Mouse (Mus musculus): Measurements from ENCODE around the gene Prr14.
"Not testable (repeated sequence)": the region's sequence is repeated elsewhere in the genome, so short reads cannot be mapped to it uniquely, and the experiment has no call there.

Prr14 gene

DNA sequence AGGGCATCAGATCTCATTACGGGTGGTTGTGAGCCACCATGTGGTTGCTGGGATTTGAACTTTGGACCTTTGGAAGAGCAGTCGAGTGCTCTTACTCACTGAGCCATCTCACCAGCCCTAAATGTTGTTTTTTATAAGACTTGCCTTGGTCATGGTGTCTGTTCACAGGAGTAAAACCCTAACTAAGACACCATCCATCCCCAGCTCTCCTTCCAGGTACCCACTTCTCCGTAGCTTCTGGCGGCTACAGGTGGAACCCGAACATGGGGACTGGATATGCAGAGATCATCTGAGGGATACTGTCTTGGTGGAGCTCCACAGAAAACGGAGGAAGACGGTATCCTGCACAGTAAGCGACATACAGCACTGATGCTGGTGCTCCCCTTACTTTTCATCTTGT, at the start of gene Prr14:
TSS of gene Prr14 (plus strand) at position 301 of the 400 bp plus-strand sequence.
- DNase-seq (ENCODE audit: low read depth): not testable (repeated sequence)

DNA sequence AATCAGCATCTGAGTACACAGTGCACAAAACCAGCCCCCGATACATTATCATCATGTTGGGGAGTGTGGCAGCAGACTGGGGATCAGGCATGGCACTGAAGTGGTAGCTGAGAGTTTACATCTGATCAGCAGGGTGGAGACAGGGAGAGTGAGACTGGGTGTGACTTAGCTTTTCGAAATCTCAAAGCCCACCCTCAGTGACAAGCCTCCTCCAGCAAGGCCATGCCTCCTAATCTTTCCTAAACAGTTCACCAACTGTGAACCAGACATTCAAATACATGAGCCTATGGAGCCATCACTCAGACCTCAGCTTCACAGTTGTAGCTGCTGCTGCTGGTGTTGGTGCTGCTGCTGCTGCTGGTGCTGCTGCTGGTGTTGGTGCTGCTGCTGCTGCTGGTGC, 48.0 kb upstream of the Prr14 start:
- no peak for DNase-seq (ENCODE audit: low read depth)

DNA sequence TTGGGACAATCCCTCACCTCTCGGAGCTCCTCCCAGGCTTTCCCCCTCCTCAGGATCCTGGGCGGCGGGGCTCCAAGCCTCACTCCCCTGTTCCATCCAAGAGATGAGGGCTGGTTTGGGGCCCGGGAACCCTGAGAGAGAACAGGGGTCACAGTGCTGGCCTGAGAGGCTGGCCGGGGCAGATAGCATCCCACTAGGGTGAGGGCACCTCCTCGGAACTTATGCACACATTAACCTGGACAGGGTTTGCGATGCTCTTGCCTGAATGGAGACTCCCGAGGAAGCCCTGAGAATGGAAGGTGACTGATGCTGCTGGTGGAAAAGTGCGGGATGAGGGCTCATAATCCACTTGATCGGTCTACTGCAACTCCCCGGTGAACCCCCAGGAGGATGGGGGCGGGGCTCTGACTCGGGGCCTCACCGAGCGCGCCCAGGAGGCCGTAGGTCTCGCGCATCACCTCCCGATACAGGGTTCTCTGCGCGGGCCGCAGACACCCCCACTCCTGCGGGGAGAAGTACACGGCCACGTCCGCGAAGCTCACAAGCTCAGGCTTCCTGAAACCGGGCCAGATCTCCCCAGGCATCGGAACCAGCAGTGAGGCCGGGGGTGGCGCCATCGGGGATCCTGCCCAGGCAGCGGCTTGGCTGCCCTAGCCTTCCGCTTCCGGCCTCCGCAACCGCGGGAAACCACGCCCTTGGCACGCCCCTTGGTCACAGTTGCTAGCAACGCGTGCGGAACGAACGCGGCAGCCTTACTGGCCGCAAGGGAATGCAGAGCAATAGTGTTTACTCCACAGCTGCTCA, 37.8 kb upstream of the Prr14 start, which contains the start of gene Zfp688:
TSS of gene Zfp688 (minus strand) at position 681 of the 804 bp plus-strand sequence.
- DNase-seq (ENCODE audit: low read depth): peak; percentile 88

DNA sequence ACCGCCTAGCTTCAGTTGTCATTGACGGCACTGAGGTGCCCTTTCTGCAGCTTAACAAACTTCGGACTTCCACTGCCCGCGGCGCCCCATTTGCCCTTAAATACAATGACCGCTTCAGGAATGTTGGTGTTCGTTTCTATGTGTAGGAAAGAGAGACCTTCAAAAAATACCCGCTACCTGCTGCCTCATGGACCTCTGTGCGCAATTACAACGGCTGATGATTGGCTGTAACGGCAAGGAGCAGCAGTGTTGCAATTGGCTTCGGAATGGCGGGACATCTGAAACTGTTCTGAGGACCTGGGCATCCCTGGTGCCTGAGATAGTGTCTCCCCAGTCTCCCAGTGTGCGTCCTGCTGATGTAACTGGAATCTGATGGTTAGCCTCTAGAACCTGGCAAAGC, 37.2 kb upstream of the Prr14 start:
- no peak for DNase-seq (ENCODE audit: low read depth)

DNA sequence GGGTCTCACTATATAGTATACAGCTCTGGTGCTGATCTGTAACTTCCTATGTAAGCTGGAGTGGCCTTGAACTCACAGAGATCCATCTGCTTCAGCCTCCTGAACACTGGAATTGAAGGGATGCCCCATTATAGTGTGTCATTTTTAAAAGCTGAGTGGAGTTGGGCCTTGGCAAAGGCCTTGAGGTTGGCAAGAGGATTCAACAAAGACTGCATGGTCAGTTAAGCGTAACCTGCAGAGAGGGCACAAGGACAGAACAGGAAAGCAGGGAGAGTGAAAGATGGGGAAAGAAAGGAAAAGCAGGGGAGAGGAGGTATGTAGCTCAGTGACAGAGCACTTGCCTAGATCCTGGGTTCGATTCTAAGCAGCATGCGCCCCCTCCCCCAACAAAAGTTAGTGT, 34.1 kb upstream of the Prr14 start:
- no peak for DNase-seq (ENCODE audit: low read depth)

DNA sequence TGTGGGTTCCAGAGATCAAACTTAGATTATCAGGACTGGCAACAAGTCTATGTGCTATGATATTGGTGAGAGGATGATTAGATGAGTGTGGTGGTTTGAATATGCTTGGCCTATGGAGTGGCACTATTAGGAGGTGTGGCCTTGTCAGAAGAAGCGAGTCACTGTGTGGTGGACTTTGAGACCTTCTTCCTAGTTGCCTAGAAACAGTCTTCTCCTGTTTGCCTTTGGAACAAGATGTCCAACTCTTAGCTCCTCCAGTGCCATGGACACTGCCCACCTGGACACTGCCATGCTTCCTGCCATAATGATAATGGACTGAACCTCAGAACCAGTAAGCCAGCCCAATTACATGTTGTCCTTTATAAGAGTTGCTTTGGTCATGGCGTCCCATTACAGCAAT, 33.5 kb upstream of the Prr14 start:
- no peak for DNase-seq (ENCODE audit: low read depth)

DNA sequence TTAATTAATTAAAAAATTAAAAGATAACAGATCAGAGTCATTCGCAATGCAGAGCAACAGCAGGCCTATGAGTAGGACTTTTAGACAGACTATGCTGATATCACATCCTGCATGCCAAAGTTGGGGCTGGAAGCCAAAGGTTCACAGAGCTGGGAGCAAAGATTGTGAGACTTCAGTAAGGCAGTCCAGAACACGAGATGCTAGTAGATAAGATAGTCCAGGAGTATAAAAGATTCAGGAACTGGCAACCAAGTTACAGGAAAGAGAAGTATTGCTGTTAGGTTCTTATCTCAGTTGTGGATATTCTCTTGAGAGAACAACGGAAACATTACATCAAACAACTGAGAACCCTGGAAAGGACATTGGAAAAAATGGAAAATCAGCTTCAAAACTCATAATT, 33.1 kb upstream of the Prr14 start:
- DNase-seq (ENCODE audit: low read depth): no peak

DNA sequence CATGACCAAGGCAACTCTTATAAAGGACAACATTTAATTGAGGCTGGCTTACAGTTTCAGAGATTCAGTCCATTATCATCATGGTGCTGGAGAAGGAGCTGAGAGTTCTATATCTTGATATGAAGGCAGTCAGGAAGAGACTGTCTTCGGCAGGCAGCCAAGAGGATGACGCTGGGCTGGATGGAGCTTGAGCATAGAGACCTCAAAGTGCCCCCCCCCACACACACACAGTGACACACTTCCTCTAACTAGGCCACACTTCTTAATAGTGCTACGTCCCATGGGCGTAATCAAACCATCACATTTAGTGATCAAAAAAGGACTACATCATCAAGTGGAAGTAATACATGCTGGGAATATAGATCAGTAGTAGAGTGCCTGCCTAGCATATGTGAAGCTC, 24.2 kb upstream of the Prr14 start:
- DNase-seq (ENCODE audit: low read depth): no peak

DNA sequence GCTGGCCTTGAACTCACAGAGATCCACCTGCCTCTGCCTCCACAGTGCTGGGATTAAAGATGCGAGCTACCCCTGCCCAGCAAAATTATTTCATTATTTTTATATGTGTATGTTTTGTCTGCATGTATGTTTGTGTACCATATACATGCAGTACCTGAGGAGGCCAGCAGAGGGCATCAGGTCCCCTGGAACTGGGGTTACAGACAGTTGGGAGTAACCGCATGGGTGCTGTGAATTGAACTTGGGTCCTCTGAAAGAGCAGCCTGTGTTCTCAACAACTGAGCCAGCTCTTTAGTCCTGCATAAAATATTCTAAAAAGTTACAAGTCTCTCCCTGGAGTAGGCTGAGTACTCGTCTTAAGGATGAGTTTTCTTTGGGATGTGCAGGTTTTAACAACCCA, 21.7 kb upstream of the Prr14 start:
- DNase-seq (ENCODE audit: low read depth): no peak

DNA sequence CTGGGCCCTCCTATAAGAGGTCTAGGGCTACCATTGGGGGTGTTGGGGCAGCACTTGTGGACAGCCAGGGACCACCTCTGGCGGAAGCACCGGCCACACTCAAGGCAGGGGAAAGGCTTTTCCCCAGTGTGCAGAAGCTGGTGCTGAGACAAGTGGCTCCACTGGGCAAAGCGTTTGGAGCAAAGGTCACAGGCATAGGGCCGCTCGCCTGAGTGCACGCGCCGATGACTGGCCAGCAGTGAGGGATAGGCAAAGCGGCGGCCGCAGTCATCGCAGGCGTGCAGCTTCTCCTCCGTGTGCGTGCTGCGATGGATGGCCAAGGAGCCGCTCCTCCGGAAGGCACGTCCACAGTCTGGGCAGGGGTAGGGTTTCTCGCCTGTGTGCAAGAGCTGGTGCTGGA, 15.4 kb upstream of the Prr14 start:
- DNase-seq (ENCODE audit: low read depth): no peak

DNA sequence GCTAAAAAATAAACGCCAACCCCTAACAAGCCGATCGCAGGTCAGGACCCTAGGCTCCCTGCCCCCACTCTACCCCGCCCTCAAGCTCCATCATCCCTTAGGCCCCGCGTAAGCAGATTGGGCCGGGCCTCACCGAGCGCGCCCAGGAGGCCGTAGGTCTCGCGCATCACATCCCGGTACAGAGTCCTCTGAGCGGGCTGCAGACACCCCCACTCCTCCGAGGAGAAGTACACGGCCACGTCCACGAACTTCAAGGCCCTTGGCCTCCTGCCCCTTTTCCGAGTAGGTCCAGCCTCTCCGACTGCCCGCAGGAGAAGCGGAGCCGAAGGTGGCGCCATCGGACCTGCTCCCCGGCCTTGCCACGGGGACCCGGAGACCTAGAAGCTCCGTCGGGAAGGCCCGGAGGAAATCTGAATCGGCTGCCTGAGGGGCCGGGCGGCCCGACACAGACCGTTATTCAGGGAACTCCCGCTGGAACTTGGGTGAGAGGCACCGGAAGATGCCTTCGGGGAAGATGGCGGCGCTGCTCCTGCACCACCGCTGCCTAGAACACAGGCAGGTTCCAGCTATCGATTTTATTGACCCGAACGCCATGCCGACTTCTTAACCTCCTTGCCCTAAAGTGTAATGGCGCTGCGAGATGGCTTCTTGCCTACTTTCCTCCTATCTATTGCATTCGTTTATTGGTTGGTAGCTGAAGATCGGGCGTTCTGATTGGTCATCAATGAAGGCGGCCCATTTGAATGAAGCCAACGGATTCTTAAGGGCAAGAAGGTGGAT, 10.7 kb upstream of the Prr14 start, which contains the start of gene Zfp689:
TSS of gene Zfp689 (minus strand) at position 638 of the 780 bp plus-strand sequence.
- peak; percentile 100 for DNase-seq (ENCODE audit: low read depth)

DNA sequence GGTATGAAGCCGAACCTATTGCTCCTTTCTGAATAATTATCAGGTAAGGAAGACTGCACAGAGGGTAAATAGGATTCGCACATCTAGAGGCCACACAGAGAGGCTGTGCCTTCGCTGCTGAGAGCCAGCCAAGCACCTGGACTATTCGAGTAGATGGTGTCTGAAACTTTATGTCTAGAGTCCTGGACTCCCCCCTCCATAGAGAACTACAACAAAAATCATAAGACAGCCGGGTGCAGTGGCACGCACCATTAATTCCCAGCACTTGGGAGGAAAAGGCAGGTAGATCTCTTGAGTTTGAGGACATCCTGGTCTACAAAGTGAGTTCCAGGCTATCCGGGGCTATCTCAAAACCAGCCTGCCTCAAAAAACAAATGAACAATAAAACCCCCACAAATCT, 9.4 kb upstream of the Prr14 start:
- no peak for DNase-seq (ENCODE audit: low read depth)

DNA sequence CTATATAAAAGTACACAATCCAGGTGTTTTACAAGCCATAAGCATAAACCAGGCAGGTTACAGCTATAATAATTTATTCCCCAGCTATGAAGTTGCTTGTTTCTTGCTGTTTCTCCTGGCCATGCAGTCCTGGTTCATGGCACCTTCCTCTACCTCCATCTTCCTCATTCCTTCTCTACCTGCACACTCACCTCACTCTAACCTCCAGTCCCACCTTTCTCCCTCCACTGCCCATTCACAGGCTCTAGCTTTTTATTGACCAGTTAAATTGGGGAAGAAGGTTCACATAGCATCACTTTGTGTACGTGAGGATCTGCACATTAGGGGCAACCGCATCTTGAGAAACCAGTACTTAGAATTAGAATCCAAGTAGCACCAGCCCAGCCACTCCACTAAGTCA, 6.4 kb upstream of the Prr14 start:
- no peak for DNase-seq (ENCODE audit: low read depth)

DNA sequence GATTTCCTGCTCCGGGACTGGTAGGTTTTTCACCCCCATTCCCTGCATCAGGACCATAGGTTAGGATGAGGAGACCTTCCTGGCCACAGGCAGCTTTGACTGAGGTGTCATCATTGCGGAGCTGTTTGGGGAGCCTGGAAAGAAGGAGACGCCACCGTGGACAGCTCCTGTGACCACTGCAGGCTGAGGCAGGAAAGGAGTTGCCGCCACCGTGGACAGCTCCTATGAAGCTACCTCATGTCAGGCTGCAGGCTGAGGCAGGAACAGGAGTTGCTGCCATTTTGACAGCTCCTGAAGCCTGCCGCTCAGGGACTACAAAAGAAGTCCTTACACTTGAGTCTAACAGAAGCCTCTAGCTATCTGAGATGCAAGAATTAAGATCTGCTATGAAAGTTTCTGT, 4.5 kb upstream of the Prr14 start:
- DNase-seq (ENCODE audit: low read depth): no peak

DNA sequence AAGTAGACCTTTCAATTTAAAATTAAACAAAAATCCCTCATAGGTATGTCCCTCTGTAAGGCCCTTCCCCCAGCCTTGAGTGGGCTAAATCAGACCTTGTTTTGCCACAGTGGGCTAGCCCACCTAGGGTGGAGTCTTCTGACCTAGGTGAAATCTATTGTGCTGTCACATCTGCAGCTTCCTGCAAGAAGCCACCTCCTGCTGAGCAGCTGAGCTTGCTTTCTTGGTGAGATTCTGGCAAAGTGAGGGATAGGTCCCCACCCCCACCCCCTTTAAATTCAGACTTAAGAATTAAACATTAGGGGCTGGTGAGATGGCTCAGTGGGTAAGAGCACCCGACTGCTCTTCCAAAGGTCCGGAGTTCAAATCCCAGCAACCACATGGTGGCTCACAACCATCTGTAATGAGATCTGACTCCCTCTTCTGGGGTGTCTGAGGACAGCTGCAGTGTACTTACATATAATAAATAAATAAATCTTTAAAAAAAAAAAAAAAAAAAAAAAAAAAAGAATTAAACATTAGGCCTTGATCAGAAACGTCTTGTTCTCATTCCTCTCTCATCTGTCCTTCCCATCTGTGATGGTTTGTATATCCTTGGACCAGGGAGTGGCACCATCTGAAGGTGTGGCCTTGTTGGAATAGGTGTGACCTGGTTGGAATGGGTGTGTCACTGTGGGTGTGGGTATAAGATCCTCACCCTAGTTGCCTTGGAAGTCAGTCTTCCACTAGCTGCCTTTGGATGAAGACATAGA, 864 bp upstream of the Prr14 start:
- not testable (repeated sequence) for DNase-seq (ENCODE audit: low read depth)

DNA sequence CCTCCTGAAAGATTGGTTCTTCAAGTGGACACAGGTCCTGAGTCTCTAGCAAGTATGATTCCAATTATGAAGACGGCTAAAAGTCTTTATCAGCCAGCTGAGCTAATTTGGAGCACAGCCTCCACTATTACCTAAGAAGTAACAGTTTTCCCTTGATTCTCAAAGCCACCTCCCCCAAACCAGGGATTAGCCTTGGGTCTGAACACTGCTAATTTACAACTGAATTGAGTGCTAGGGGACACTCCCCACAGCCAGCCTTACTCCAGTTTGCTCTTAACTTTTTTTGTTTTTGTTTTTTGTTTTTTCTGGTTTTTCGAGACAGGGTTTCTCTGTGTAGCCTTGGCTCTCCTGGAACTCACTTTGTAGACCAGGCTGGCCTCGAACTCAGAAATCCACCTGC, 5.8 kb downstream of the Prr14 start:
- no peak for DNase-seq (ENCODE audit: low read depth)

DNA sequence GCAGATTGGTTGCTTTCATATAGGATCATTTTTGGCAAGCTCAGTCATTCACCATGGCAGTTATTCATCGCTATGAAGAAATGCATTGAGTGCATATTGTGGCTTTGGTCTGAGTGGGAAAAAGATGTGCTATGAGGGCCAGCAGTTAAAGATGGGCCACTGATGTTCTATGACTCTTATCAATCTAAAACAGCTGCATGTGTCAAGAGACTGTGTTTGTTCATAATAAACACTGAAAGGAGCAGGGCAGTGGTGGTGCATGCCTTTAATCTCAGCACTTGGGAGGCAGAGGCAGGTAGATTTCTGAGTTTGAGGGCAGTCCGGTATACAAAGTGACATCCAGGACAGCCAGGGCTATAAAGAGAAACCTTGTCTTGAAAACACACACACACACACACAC, 6.3 kb downstream of the Prr14 start:
- not testable (repeated sequence) for DNase-seq (ENCODE audit: low read depth)

DNA sequence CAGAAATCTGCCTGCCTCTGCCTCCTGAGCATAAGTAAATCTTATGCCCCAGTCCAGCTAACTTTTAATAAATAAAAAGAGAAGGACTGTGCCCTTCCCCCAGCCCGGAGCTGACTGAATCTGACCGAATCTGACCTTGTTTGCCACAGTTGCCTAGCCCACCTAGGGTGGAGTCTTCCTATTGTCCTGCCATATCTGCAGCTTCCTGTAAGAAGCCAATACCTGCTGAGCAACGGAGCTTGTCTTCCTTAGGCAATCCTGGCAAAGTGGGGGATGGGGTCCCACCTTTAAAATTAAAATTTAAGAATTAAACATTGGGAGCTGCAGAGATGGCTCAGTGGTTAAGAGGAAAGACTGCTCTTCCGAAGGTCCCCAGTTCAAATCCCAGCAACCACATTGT, 7.2 kb downstream of the Prr14 start:
- DNase-seq (ENCODE audit: low read depth): no peak

DNA sequence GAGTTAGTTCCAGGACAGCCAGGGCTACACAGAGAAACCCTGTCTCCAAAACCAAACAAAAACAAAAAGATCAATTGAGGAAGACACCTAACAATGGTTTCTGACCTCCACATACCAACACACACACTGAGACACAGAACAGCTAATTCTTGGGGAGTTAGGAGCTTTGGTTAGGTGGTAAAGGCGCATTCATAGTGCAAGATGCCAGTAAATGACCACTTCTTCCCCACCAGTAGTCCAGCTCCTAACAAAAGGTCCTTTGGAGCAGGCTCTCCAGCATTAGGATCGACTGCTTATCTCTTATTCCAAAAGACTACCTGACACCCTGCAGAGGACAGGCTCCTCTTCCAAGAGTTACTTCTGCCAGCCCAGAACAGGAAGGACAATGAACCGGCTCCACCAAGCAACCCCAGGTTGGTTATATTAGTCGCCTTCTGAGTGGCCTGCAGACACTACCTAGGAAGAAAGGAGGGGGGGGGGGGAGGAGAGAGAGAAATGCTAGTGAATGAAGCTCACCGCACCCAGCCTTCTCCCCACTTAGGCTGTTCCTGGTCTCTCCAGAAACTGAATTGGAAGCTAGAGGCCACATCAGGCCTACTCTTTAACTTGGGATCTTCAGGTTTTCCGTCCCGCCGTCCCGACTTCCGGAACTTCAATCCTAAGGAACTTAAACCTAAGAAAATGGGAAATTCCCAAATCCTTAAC, 10.8 kb downstream of the Prr14 start:
- no peak for DNase-seq (ENCODE audit: low read depth)

DNA sequence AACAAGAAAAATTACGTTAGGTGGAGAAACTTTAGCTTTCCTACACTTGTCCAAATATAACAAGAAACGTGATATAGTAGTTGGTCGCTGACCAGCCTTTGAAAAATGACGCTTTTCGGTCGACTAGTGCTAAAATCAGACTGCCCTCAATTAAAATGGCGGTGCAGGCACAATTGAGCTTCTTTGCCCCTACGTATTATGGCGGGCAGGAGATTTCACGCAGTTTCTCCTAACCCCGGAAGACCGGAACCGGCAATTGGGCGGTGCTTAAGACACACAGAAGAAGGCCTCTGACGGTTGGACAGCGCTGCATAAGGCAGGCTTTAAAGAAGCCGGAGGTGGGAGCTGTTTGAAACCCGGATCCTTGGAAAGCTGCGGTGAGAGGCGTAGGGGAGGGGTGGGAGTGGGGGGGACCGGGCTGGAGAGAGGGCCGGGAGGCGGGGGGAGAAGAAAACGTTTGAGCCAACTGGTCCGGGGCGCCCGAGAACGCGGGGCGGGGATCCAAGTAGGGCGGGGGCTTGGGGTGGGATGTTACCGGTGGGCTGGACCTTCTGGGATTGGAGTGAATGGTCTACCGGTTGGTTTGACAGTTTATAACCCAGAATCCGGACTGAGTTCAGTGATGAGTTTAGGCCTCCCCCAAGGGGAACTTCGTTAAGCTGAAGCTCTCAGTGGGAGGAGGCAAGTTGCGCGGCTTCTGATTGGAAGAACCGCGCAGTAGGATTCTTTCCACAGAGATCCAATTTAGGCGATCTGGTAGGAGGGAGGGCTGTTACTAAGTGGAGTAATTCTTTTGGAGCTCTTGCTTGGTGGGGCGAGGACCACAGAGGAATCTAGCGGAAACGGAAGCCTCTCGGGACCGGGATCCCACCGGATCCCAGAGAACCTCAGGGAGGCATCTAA, 11.6 kb downstream of the Prr14 start:
- peak; percentile 95 for DNase-seq (ENCODE audit: low read depth)

DNA sequence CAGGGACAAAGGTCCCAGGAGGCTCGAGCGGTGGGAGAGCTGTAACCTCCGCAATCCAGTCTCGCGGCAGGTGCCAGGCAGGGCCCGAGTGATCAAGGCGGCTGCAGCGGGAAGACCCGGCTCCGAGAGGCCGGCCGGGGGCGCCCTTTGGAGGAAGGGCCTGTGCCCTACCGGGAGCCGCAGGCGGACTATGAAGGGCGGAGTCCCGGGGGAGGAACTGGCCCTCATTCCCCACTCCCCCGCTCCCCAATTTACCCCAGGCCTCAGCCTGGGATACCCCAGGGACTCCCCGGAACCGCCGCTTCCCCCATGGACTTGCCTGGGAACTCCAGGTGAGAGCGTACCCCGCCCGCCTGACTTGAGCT, 12.2 kb downstream of the Prr14 start:
- DNase-seq (ENCODE audit: low read depth): no peak
